Mouse (Mus musculus) B cell, adult 2 months (primary cell): ENCODE data around the gene Atp2c1.

Experiments used
- DNase-seq, 2 experiments: peaks; one replicate each; pipeline ENCODE4 v3.0.0; 2022

Atp2c1 gene

DNA sequence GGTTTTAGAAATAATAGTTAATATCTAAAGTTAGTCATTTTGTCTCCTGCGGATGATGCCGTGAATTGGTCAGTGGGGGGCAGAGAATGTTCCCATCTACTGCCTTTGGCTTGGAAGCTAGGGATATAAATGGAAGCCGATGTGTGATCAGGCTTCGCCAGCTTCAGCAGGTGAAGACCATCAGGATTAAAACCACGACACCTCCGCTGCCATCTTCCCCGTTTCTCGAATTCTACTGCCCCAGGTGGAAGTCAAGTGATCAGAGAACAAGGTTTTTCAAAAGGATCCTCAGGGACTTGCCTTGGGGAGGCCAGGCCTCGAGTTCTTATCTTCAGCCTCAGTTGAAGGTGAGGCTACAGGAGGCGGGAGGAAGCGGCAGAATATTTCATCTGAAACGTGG, at the start of gene Atp2c1:
TSS of gene Atp2c1 (minus strand) at position 101 of the 400 bp plus-strand sequence.
- no peak for DNase-seq

DNA sequence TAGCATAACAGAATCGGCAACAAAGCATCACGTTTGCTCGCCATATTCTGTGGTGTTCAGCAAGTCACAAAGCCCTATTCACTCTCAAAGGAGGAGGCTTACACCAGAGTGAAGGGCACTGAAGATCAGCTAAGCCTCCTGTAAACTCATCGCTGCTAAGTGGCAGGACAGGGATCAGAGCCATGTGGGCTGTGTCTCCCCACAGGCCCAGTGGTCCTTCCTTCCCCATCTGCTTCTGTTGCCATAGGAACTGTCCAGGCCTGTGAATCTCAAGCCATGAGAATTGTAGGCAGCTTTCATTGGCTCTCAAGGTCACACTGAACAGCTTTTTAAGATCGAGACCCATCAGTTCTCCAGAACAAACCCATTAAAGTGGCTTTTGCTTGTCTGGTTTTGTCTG, 30.3 kb upstream of the Atp2c1 start:
- DNase-seq = no peak

DNA sequence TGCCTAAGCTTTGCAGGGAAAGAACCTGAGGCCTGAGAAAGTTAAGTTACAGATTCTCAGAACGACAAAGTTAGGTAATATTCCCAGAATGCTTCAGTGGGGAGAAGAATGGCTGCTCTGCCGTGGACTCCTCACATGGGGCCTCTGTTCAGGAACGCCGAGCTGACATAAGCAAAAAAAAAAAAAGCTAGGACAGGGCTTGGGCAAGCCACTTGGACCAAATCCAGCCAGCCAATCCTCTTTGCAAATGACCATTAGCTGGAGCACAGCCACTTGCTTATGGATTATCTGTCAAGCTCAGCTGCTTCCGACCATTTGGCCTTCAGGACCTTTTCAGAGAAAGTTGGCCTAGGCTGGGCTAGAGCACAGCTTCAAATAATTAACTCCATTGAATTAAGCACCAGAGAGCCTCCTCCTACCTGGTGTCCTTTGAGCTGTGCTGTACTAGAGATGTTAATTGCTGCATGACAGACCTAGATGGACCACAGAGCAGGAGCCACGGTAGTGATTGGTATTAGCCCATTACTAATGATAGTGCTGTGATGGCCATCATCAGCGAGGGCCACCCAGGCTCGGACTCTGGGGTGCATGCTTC, 29.1 kb upstream of the Atp2c1 start:
- no peak for DNase-seq

DNA sequence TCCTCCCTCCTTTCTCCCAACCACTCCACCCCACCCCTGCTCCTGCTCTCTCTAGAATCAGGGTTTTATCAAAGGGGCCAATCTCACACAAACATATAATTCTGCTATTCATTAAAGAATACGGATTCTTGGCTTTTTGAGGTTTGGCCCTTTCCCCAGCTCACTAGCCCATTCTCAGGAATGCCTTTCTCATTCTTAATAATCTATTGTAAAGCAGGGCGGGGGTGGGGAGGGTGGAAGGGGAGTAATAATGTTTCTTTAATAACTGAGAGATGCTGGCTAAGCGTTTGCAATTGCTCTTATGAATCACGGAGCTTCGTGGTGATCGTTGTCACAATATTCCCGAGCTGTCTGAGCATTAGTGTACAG, 27.3 kb upstream of the Atp2c1 start:
- no peak for DNase-seq

DNA sequence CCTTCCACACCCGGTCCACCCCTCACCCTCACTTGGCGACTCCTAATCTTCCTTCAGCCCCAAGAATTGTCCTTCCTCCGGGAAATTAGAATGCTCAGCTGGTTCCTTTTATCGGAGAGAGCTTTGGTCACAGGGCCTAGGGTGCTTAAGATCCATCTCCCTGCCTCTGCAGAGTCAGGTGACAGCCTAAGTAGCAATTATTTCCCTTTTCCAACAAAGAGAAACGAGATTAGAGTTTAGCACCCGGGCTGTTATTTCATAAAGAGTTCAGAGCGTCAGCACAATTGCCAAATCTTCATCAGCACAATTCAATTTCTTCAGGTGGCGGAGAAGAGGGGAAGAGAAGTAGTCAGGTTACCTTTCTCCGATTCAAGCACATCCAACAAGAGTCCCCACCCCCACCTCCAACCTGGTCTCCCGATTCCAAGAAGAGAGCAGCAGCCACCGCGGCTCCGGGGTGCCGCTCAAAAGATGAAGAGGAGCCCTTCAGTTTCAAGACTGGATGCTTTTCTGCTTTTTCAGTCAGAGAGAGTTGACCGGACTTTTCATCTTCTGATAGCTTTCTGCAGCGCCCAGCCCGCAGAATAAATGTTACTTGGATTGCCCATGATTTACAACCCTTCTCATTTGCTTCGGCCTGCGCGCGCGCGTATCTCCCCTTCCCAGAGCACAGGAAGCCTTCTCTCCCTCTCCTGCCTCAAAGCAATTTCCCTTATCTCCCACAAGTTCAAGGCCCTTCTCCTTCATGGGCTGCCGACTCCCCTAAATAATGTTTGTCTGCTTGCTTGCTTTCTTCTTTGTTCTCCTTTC, 26.7 kb upstream of the Atp2c1 start:
- DNase-seq = no peak

DNA sequence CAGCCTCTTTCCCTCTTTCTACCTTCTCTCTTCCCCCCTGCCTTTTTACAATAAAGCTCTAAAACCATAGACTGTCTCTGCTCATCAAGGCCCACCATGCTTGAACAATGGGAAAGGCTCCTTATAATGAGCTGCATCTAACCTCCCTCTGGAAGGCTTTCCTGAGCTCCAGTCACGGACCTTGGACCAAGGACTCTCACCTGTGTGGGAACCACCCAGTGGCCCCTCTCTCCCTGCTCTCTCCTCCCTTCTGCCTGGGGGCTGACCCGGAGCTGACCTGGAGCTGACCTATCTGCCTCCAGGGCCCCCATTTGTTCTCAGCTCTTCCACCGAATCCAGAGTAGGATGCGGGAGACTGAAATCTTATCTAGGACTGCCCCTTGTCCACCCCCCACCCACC, 24.3 kb upstream of the Atp2c1 start:
- no peak for DNase-seq

DNA sequence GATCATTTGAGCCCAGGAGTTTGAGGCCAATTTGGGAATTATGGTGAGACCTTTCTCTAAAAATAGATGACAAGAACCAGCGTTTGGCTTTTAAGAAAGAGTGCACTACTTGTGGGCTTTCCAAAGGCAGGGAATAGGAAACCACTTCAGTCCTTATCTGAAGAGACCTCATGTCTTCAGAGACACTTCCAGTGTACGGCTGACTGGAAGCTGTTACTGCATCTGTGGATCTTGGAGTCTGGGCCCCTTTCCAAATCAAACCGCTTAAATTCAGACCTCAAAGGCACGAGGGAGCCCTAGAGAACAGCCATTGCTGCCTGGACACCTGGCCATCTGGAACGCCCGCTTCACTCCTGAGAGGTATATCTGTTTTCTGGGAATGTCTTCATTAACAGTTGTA, 22.0 kb upstream of the Atp2c1 start:
- DNase-seq = no peak

DNA sequence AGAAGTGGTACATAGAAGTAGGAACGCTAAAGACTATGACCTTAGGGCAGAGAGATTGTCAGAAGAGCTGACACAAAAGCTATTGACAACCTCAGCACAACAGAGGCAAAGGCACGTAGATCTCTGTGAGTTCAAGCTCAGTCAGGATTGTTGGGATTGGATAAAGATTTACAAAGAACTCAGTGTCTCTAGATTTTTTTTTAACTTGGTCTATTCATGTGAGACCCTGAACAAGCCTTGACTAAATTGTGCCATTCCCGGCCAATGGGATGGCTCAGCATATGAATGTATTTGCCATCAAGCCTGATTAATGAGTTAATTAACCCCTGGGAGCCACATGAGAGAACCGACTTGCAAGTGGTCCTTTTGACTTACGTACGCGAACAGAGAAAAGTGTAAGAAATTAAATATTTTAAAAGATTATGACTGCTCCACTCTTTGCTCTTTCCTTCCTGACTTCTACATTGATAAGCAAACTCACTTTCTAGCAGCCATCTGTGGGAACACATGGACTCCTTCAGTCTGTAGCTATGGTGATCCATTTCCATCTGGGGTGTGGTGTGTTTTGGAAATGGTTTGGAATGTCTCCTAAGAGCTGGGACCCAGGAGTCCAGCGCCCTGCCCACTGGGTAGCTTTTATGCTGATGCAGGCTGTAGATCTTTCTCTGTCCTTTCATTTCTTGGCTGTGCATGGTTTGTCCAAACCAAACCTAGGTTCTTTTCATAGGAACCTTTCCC, 17.1 kb upstream of the Atp2c1 start:
- DNase-seq = no peak

DNA sequence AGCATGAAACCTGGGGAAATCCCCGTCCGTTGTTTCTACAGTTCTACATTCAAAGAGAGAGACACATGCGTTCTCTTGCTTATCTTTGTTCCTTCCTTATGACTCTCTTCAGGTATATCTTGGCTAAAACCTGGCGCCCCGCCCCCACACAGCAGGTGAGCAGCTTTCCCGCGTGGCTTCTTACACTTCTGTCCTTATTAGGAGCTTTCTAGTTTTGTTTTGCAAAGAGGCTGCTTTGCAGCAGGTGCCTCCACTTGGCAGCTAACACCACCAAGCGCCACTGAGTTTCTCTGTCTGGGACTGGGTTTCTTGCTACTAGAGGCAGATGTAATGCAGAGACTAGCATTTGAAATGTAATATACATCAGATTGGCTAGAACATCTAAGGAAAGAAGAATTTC, 10.4 kb upstream of the Atp2c1 start:
- no peak for DNase-seq

DNA sequence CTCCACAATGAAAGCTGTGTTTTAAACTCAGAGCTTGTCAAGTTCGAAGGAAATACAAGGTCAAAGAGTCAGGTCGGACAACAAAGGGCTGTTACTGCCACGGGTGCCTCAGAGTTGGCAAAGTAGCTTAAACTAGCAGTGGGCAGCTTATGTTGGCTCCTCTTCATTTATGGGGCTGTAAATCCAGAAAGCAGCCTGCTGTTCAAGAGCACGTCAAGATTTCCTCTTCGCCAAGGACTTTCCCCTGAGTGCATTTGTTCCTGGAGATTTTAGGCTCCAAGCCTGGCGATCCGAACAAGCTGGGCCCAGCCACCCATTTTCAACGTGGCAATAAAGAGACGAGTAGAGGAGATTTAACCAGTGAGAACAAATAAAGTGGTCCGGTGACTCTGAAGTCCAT, 9.8 kb upstream of the Atp2c1 start:
- DNase-seq = no peak

DNA sequence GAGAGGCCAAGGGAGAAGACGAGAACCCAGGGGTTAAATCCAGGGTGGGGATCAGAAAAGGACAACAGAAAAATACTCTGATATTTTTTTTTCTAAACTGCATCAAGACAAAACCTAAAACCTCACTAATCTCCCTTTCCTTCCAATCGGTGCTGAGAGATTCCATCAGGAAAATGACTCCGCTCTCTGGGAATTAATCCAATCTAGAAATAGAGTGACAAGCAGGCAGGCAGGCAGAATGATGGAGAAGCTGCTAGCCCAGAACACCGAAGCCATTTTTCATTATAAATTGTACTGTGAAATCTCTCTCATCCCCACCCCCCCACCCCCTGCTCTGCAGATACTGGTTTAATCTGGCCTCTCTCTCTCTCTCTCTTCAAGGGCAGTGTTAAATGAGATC, 1.8 kb downstream of the Atp2c1 start:
- DNase-seq = no peak

DNA sequence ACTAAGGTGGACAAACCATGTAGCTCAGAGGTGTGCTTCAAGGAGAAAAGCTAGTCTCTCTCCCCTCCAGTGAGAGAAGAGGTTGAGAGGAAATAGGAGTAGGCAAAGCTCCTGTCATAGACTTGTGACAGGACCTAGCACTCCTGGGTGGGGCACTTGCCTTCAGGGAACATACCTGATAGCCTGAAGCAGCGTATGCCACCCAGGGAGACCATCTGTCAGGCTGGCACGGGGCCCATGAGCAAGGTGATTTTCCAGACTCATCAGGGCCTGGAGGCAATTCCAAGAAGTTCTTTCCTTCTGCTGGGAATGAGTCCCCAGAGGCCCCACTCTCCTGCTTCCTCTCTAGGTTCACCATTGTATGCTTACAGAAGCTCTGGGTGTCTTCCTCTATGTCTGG, 4.1 kb downstream of the Atp2c1 start:
- DNase-seq = no peak

DNA sequence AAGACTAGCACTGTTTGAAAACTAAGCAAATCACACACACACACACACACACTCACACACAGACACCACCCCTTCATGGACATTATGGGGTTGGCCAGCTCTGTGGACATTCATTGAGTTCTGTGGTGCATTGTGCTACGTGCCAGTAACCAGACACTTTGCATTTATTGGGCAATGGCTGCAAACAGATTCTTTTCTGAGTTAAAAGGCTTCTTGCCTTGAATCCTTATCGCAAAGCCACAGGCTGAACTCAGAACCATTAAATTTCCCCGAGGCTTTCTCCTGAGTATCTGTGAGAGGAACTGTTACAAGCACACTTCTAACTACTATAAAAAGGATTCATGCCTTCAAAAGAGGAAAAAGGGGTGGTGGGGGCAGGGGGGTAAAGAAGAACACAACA, 5.1 kb downstream of the Atp2c1 start:
- DNase-seq = no peak

DNA sequence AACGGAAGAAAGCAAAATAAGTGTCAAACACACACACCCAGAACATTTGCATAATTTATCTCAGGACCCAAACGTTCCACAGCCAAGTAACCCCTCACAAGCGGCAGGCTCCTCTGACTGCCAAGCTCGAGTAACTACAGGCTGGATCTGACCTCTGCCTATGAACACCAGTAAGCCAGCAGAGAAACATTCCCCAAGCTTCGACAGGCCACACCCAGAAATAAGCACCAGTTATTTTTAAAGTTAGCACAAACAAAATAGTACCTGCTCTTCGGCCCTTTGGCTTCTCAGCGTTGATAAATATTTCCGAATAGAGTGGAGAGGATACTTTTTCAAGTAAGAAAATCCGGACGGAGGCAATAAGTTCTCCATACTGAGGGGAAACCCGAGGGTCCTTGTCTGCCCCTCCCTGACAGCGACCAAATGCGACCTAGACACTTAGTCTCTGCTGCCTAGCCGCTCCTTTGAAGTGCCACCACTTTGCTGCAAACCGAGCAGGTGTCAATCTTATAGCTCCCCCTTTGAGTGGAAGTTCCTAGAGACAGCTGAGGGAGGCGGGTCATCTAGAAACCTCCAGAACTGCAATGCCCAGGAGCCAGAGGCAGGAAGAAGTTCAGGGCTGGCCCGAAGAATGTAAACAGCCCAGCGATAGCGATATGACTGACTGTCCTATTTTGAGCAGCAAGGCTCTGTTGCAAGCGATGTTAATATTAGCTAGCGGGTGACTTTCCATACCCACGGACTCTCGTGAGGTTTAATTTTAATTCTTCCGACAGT, 6.2 kb downstream of the Atp2c1 start:
- peak; percentile 9 to 10 for DNase-seq

DNA sequence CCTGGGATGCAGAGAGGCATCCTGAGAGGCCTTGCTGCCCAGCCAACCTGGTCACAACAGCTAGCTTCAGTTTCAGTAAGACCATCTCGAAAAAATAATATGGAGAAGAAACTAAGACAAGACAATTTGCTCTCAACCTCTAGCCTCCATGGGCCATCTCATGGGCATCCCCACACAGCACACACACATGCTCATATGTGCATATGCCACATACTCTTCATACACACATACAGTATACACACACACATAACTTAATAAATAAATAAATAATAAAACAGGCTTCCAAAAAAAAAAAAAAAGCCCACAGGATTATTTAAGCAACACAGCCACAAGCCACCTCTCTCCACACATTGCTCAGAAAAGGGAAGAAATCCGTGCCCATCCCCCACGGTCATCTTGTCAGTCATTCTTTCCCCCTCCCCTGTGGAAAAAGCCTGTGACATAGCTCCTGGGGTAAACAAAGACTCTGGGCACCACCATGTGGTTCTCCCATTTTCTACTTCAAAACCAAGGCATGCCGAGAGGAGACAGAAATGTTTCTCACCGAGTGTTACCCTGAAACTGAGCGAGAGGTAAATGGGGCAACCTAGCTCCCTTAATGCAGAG, 7.7 kb downstream of the Atp2c1 start:
- DNase-seq = no peak

DNA sequence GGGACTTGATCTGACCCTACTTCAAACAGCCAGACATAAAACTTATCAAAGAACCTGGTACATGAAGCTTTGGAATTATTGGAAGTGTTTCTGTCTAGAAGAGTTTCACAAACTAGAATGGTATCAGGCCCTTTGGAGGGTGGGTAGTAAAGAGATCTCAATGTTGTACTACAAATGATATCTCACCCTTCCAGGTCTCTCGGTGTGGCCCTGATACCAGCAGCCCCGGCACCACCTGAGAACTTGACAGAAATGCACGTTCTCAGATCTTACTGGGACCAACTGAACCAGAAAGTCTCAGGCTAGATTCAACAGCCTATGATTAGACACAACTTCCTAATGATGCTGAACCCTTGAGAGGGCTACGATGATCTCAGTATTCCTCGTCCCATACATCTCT, 23.4 kb downstream of the Atp2c1 start:
- DNase-seq = no peak

DNA sequence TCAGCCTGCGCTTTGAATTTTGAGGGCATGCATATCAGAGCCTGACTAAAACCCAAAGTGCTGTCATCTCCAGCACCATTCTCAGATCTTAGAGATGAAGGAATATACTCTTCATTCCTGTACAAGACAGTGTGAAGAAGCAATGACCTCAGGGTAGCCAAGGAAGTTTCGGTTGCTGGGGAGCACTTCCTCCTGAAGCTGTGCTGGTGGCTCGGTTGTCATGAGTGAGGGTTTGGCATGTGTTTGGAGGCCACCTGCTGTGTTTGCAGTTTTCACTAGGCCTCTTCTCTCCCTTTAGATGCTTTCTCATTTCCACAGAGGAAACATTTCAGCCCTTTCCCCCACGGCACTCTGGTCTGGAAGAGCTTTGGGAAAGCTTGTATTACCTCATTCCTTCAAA, 24.7 kb downstream of the Atp2c1 start:
- DNase-seq = no peak

DNA sequence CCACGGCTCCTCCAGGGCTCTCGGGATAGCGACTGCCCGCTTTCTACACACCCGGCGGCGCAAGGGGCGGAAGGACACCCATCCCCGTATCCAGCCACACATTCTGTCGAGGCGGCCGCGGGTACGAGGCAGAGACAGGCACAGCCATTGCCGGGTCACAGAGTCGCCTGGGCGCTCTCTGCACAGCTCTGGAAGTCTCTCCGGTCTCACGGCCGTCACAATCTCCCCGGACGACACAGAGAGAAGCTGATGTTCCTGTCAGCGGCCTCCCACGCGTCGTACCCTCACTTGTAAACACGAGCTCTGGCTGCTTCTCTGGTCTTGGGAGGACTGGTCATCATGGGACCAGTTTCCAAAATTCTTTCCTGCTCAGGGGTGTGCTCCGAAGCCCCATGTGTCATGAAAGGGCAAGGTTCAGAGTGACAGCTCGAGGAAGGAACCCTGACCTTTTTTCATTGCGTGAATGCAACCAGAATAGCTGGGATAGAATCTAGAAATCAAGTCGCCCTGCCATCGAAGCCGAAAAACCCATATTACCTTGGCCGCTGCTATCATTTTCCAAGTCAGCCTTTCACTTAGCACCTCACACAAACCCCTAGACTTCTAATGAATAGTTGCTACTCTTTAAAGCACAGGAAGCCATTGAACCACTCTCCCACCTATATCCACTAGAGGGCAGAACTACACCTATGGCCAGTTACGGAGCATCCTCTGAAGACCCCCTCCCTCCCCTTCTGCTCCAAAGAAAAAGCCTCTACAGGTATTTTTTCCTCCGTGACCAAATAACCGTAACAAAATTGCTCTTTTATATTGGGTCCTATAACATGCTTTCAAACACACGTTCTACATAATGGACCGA, 31.6 kb downstream of the Atp2c1 start:
- DNase-seq = peak; percentile 61 to 68

DNA sequence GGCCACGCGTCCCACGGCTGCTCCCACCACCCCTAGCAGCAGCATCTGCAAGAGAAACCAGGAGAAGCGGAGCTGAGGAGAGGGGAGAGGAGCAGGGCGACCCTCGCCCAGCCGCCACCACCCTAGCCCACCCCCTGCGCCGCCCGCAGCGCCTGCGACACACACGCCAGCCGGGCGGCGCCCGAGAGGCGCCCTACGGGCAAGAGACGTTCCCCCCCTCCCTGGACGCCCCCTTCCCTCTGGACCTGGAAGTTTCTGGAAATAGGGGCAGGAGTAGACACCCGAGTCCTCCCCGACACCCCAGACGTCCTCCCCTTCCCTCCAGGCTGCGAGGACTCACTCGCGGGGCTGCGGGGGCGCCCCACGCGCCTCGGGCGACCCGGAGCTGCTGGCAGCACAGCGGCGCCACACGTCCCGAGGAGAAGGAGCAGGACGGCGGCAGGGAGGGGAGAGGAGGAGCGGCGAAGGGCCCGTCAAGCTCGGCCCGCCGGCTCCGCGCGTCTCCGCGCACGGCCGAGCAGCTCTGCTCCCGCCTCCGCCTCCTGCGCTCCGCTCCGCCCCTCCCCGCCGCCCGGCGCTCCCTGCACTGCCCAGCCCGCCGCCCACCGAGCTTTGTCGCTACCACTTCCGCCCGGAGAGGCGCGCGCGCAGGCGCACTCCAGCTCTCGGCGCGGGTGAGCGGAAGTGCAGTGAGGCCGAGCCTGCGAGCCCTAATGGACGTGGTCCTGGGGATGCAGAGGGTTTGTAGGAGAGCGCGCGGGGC, 32.4 kb downstream of the Atp2c1 start:
- peak; percentile 95 to 96 for DNase-seq

DNA sequence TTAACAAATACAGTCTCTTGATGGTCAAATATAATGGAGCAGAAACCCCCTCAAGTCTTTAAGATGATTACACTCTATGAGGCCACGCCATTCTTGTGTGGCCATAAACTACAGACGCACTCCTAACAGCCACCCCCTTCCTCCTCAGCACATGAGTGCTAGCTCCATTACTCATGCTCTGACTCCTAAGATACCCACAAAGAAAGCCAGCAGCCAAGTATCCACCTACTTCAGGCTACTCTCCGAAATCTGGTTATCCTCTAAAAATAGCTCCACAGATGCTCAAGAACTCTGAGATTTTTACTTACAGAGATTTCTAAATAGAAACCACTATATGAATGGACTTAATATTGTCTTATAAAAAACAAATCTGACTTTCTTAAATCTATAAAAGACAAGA, 34.4 kb downstream of the Atp2c1 start:
- no peak for DNase-seq

DNA sequence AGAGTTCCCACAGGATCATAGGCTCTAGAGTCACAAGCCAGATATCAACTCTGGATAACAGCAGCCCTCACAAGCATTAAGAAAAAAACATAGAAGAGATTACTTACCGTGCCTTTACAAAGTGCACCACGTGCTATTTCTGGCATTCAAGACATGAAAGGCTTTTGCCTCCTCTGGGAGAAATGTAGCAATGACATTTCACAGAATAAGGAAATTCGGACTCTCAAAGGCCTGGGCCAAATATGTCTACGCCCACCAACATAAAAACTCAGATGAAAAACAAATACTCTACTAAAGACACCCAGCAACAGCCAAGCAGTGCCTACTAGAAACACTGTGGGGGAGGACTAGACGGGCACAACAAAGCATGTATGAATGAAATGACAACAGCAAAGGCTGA, 38.8 kb downstream of the Atp2c1 start:
- no peak for DNase-seq
